Mouse (Mus musculus) CH12.LX (cell line): ENCODE measurements around the gene Zc3h10. TPM values are rescaled to one million over a fixed set of nuclear protein-coding genes. Genes with fewer than 3 reads are reported as not detected.

ENCODE experiments used
- DNase-seq: peaks from one replicate; pipeline ENCODE4 v3.0.0-alpha.2; 2013; ENCODE audit errors: extremely low read depth
- H3K27ac ChIP-seq: 2 replicates; pipeline ENCODE4 v1.5.1; 2012; ENCODE audit warnings: low read depth, mild to moderate bottlenecking, control low read depth, moderate library complexity; ENCODE audit not compliant: insufficient read depth
- H3K27me3 ChIP-seq: replicated peaks from 2 replicates; pipeline ENCODE3; 2012; ENCODE audit warnings: inconsistent platforms
- H3K36me3 ChIP-seq, 2 experiments: replicated peaks in 1 of 2; 2 replicates each; pipeline versions ENCODE3 to v1.6.1; 2012; ENCODE audit warnings: inconsistent platforms in 1 of 2, low read length in 1 of 2, mild to moderate bottlenecking in 1 of 2, mixed read lengths in 1 of 2, moderate library complexity in 1 of 2; ENCODE audit not compliant: control insufficient read depth in 1 of 2, insufficient read depth in 1 of 2
- H3K4me1 ChIP-seq, 2 experiments: 2 replicates each; pipeline ENCODE4 v1.6.1; 2012; ENCODE audit warnings: inconsistent platforms in 1 of 2, moderate library complexity in 1 of 2; ENCODE audit not compliant: insufficient read depth in 2 of 2, control insufficient read depth in 1 of 2
- H3K4me2 ChIP-seq: 2 replicates; pipeline ENCODE4 v1.6.1; 2012; ENCODE audit warnings: low read depth, mild to moderate bottlenecking, control low read depth; ENCODE audit not compliant: poor library complexity, insufficient read depth, severe bottlenecking
- H3K4me3 ChIP-seq, 3 experiments: fragments of 150-350 bp in 1 of 3; sonication (generic) in 1 of 3; replicated peaks in 1 of 3; 2 replicates each; pipeline versions ENCODE3 to v1.5.1; 2011 to 2012; ENCODE audit warnings: low read depth in 2 of 3, low read length in 2 of 3, mild to moderate bottlenecking in 2 of 3, moderate library complexity in 2 of 3, control low read depth in 1 of 3, improper control_type of control experiment in 1 of 3, inconsistent platforms in 1 of 3, mixed read lengths in 1 of 3; ENCODE audit not compliant: poor library complexity in 1 of 3
- H3K79me2 ChIP-seq: replicated peaks from 2 replicates; pipeline ENCODE4 v1.6.1; 2012; ENCODE audit warnings: mild to moderate bottlenecking, moderate library complexity; ENCODE audit not compliant: control insufficient read depth, poor library complexity, insufficient read depth, severe bottlenecking; ENCODE audit errors: extremely low read depth
- H3K9ac ChIP-seq: 2 replicates; pipeline ENCODE4 v1.6.1; 2012; ENCODE audit warnings: low read depth, mild to moderate bottlenecking, control low read depth, moderate library complexity; ENCODE audit not compliant: insufficient read depth
- H3K9me3 ChIP-seq: replicated peaks from 2 replicates; pipeline ENCODE3; 2012; ENCODE audit warnings: low read length, inconsistent platforms, mixed read lengths
- BHLHE40 ChIP-seq: IDR thresholded peaks from 2 replicates; pipeline ENCODE4 v1.6.1; 2011; ENCODE audit warnings: mild to moderate bottlenecking, low read depth, low read length, improper control_type of control experiment
- CHD1 ChIP-seq: IDR thresholded peaks from 2 replicates; pipeline ENCODE4 v1.6.1; 2012; ENCODE audit warnings: low read depth, low read length, improper control_type of control experiment, inconsistent platforms
- CHD2 ChIP-seq: IDR thresholded peaks from 2 replicates; pipeline ENCODE4 v1.6.1; 2011; ENCODE audit warnings: low read length, improper control_type of control experiment
- ELF1 ChIP-seq: IDR thresholded peaks from 2 replicates; pipeline ENCODE4 v1.6.1; 2014; ENCODE audit warnings: low read depth, mild to moderate bottlenecking, inconsistent platforms, low read length, improper control_type of control experiment
- IRF4 ChIP-seq: IDR thresholded peaks from 2 replicates; pipeline ENCODE4 v1.6.1; 2014; ENCODE audit warnings: low read depth, mild to moderate bottlenecking, inconsistent platforms, low read length, improper control_type of control experiment
- JUN ChIP-seq: IDR thresholded peaks from 2 replicates; pipeline ENCODE4 v1.6.1; 2011; ENCODE audit warnings: low read depth, mild to moderate bottlenecking, low read length, improper control_type of control experiment, moderate library complexity; ENCODE audit not compliant: insufficient read depth
- JUND ChIP-seq: conservative IDR thresholded peaks from 2 replicates; pipeline ENCODE4 v1.6.1; 2011; ENCODE audit warnings: low read depth, low read length, improper control_type of control experiment
- KAT2A ChIP-seq: IDR thresholded peaks from 2 replicates; pipeline ENCODE4 v1.6.1; 2012; ENCODE audit warnings: low read length, improper control_type of control experiment, inconsistent platforms; ENCODE audit not compliant: insufficient replicate concordance
- MAZ ChIP-seq: IDR thresholded peaks from 2 replicates; pipeline ENCODE4 v1.6.1; 2012; ENCODE audit warnings: low read depth, mild to moderate bottlenecking, inconsistent platforms, low read length, improper control_type of control experiment, moderate library complexity
- MXI1 ChIP-seq: IDR thresholded peaks from 2 replicates; pipeline ENCODE4 v1.6.1; 2011; ENCODE audit warnings: mild to moderate bottlenecking, low read depth, low read length, improper control_type of control experiment
- NELFE ChIP-seq: IDR thresholded peaks from 2 replicates; pipeline ENCODE4 v1.6.1; 2011; ENCODE audit warnings: low read depth, low read length, improper control_type of control experiment
- RCOR1 ChIP-seq: conservative IDR thresholded peaks from 2 replicates; pipeline ENCODE4 v1.6.1; 2012; ENCODE audit warnings: low read depth, mild to moderate bottlenecking, inconsistent platforms, low read length, improper control_type of control experiment
- SMC3 ChIP-seq: IDR thresholded peaks from 2 replicates; pipeline ENCODE4 v1.6.1; 2011; ENCODE audit warnings: low read depth, low read length, improper control_type of control experiment
- TCF12 ChIP-seq: IDR thresholded peaks from 2 replicates; pipeline ENCODE4 v1.6.1; 2014; ENCODE audit warnings: low read depth, mild to moderate bottlenecking, inconsistent platforms, low read length, improper control_type of control experiment
- ZC3H11A ChIP-seq: IDR thresholded peaks from 2 replicates; pipeline ENCODE4 v1.6.1; 2012; ENCODE audit warnings: low read depth, mild to moderate bottlenecking, inconsistent platforms, low read length, improper control_type of control experiment
- ZKSCAN1 ChIP-seq: IDR thresholded peaks from 2 replicates; pipeline ENCODE4 v1.6.1; 2012; ENCODE audit warnings: low read depth, inconsistent platforms, low read length, improper control_type of control experiment, borderline replicate concordance
- ZNF384 ChIP-seq: IDR thresholded peaks from 2 replicates; pipeline ENCODE4 v1.6.1; 2012; ENCODE audit warnings: low read depth, low read length, improper control_type of control experiment, inconsistent platforms
- dilution Hi-C: fragments of 300-500 bp; cut with MboI; formaldehyde crosslinking; loops from 2 replicates; pipeline ENCODE4 v1.14.3; 2020; ENCODE audit warnings: low sequenced_read_pairs; ENCODE audit not compliant: extremely low pct_unique_long_range_greater_than_20kb, extremely low pct_ligation_motif_present
- in situ Hi-C: fragments of 300-500 bp; cut with MboI; formaldehyde crosslinking; loops from 3 replicates; pipeline ENCODE4 v1.14.3; 2019; ENCODE audit warnings: low sequenced_read_pairs, low pct_ligation_motif_present, low pct_unique_long_range_greater_than_20kb, mixed read lengths
- polyA plus RNA-seq: library from polyadenylated mRNA; unstranded; fragments of >175 nt; gene quantifications from 2 replicates; pipeline ENCODE4 v1.2.1, GENCODE M21; 2012; ENCODE audit warnings: low read depth; ENCODE audit not compliant: insufficient read length
- total RNA-seq, 2 experiments: library from RNA; depleted of rRNA; stranded (reverse); fragments of 300-350 nt in 1 of 2; fragments of >200 nt in 1 of 2; gene quantifications; 2 replicates each; pipeline ENCODE4 v1.2.3; 2012 to 2014

Gene Zc3h10
- total and polyA plus RNA-seq, 3 experiments = 14.4 to 19.9 (median 16.2) TPM

GRCm38 (mm10) chr10:128497134-128497737, 50.3 kb downstream of the Zc3h10 start:
- Histone ChIP-seq H3K4me3 (no peak overlapping the region), H3K4me2 (no peak overlapping the region), H3K9ac (no peak overlapping the region), H3K27me3 (no peaks in the 10 kb centered on the region), H3K27ac (no peak overlapping the region), H3K4me1 (peaks cover 4 to 34% of the 10 kb centered on the region in 2 experiments; a peak in 3 of 4 replicates), H3K36me3 (peaks cover under 1 to 6% of the 10 kb centered on the region in 2 experiments), H3K79me2 (peaks cover 12% of the 10 kb centered on the region), H3K9me3 (no peaks in the 10 kb centered on the region)
- dilution Hi-C loops = no loop called here
- in situ Hi-C loops = no loop called here
- no peak for TF ChIP-seq ELF1
- no peak for TF ChIP-seq BHLHE40
- no peak for TF ChIP-seq TCF12
- TF ChIP-seq ZKSCAN1 = no peak
- TF ChIP-seq NELFE = no peak
- no peak for TF ChIP-seq MXI1
- TF ChIP-seq JUND = no peak
- no peak for TF ChIP-seq ZNF384
- no peak for TF ChIP-seq RCOR1
- no peak for TF ChIP-seq CHD1
- TF ChIP-seq ZC3H11A = no peak
- no peak for TF ChIP-seq SMC3
- no peak for TF ChIP-seq MAZ
- TF ChIP-seq IRF4 = no peak
- no peak for TF ChIP-seq CHD2
- DNase-seq = no peak

- Histone ChIP-seq H3K4me3 (no peak overlapping the region), H3K4me1 (peaks cover 11 to 40% of the 10 kb centered on the region in 2 experiments; a peak in 3 of 4 replicates), H3K79me2 (peaks cover 15% of the 10 kb centered on the region), H3K4me2 (no peak overlapping the region), H3K9ac (no peak overlapping the region), H3K36me3 (peaks cover 7 to 12% of the 10 kb centered on the region in 2 experiments), H3K27ac (no peak overlapping the region), H3K9me3 (no peaks in the 10 kb centered on the region), H3K27me3 (no peaks in the 10 kb centered on the region)
- in situ Hi-C loops = no loop called here
- dilution Hi-C loops = no loop called here
- TF ChIP-seq KAT2A (no peak), JUN (no peak), ELF1 (no peak), CHD1 (no peak), BHLHE40 (no peak)
- DNase-seq = no peak
Observed at GRCm38 (mm10) chr10:128496509-128497077, 51.0 kb downstream of the Zc3h10 start.
